Comparison of ENCODE assay signal across 8 mouse cellular contexts in genomic region chr2:18026116-18026947, GRCm38 (mm10). TPM values are rescaled to one million over a fixed set of nuclear protein-coding genes. Genes with fewer than 3 reads are reported as not detected.
DNase-seq lines count a peak whose midpoint lies in the region; ATAC-seq and TF ChIP-seq lines count a peak whose summit lies in the region.

No protein-coding gene starts in this region.

- no peak for TF ChIP-seq POLR2A in olfactory bulb, adult 2 months (IDR thresholded peaks at IDR 0.05; ENCODE audit: insufficient read depth, low read depth, low read length)

- DNase-seq in ovary, adult 18-20 months (ENCODE audit: low spot score) = peak; percentile 48
- no peak for DNase-seq in ovary, postnatal 14 days (ENCODE audit: low spot score)
- peak; percentile 81 for DNase-seq in embryo, embryonic 10 days (ENCODE audit: low spot score)
- DNase-seq in heart, adult 18-20 months = peak; percentile 70 to 81
- peak; percentile 86 for DNase-seq in kidney, adult 11 months
- peak; percentile 58 for DNase-seq in urinary bladder, postnatal 14 days (ENCODE audit: low spot score)

- WGBS in lung, embryonic 15.5 days = under 1% methylated on average over 44 of the region's 44 CpGs
- 1% methylated on average over 44 of the region's 44 CpGs for WGBS in olfactory bulb, adult 2 months

- TF ChIP-seq CTCF in olfactory bulb, adult 2 months (IDR thresholded peaks at IDR 0.05; ENCODE audit: insufficient read depth, low read depth, low read length) = no peak

- no peaks in the 10 kb centered on the region for H3K27me3 ChIP-seq in lung, embryonic 15.5 days

- peak overlapping the region; percentile 61 for H3K4me3 ChIP-seq in lung, embryonic 15.5 days
- H3K4me3 ChIP-seq in olfactory bulb, adult 2 months (ENCODE audit: insufficient read depth, low read depth, low read length) = peak overlapping the region; percentile 35

- ATAC-seq in lung, embryonic 15.5 days (ENCODE audit: borderline replicate concordance, extremely low read depth, low FRiP score, low TSS enrichment) = no peak

- peak overlapping the region; percentile 11; the same call in 1 of the 2 replicates for H3K27ac ChIP-seq in lung, embryonic 15.5 days
- H3K27ac ChIP-seq in olfactory bulb, adult 2 months (ENCODE audit: insufficient read depth, low read depth, low read length) = no peak overlapping the region

- H3K4me1 ChIP-seq in lung, embryonic 15.5 days = peaks cover 23% of the 10 kb centered on the region
- peaks cover 20% of the 10 kb centered on the region for H3K4me1 ChIP-seq in olfactory bulb, adult 2 months (ENCODE audit: control insufficient read depth, insufficient read depth, low read length)

- H3K36me3 ChIP-seq in lung, embryonic 15.5 days = no peaks in the 10 kb centered on the region

- peak overlapping the region; percentile 93 for H3K9ac ChIP-seq in lung, embryonic 15.5 days

- no peaks in the 10 kb centered on the region for H3K9me3 ChIP-seq in lung, embryonic 15.5 days

- H3K4me2 ChIP-seq in lung, embryonic 15.5 days = peak overlapping the region; percentile 94

RNA-seq across cellular contexts. Expression of gene A930004D18Rik, which starts 11.2 kb away (rescaled TPM):
- total RNA-seq in heart, adult 18-20 months (2021) = 1 to 10 TPM; 3.4 to 4.3 TPM
- polyA plus RNA-seq in lung, embryonic 15.5 days (2015; fragmentation: Nextera tagmentation; extraction: Ambion mirVana) = 12.5 and 13.6 TPM in 2 replicates
- polyA plus RNA-seq in olfactory bulb, adult 2 months (2012; ENCODE audit: insufficient read depth, insufficient read length, low replicate concordance, missing spikeins) = not detected in 2 replicates

RNA-seq across cellular contexts. Expression of gene Skida1, which starts 22.5 kb away (rescaled TPM):
- total RNA-seq in heart, adult 18-20 months (2021) = 1 to 10 TPM; 2.0 to 2.2 TPM
- polyA plus RNA-seq in lung, embryonic 15.5 days (2015; fragmentation: Nextera tagmentation; extraction: Ambion mirVana) = 7.2 and 8.4 TPM in 2 replicates
- polyA plus RNA-seq in olfactory bulb, adult 2 months (2012; ENCODE audit: insufficient read depth, insufficient read length, low replicate concordance, missing spikeins) = not detected in 2 replicates

RNA-seq across cellular contexts. Expression of gene Mllt10, which starts 28.7 kb away (rescaled TPM):
- total RNA-seq in heart, adult 18-20 months (2021) = 10 to 100 TPM; 31.0 to 33.4 TPM
- 58.9 and 59.4 TPM in 2 replicates for polyA plus RNA-seq in lung, embryonic 15.5 days (2015; fragmentation: Nextera tagmentation; extraction: Ambion mirVana)
- polyA plus RNA-seq in olfactory bulb, adult 2 months (2012; ENCODE audit: insufficient read depth, insufficient read length, low replicate concordance, missing spikeins) = 433 TPM in 1 of 2 replicates, not detected in the other

RNA-seq across cellular contexts. Expression of gene H2al2a, which starts 29.6 kb away (rescaled TPM):
- total RNA-seq in heart, adult 18-20 months (2021) = not detected
- not detected in 2 replicates for polyA plus RNA-seq in lung, embryonic 15.5 days (2015; fragmentation: Nextera tagmentation; extraction: Ambion mirVana)
- polyA plus RNA-seq in olfactory bulb, adult 2 months (2012; ENCODE audit: insufficient read depth, insufficient read length, low replicate concordance, missing spikeins) = not detected in 2 replicates

Comparison
In these comparisons a context has a peak if more than half of its experiments do, and no peak if none do; other contexts are left out.
1. RNA of gene A930004D18Rik, which starts 11.2 kb away (polyA plus RNA-seq): 12.5 to 13.6 TPM in lung, embryonic 15.5 days; not detected in olfactory bulb, adult 2 months; every median in the first group is over 10 times any median in the second.